Mouse (Mus musculus): ENCODE measurements around the gene Cfap69.

DNA sequence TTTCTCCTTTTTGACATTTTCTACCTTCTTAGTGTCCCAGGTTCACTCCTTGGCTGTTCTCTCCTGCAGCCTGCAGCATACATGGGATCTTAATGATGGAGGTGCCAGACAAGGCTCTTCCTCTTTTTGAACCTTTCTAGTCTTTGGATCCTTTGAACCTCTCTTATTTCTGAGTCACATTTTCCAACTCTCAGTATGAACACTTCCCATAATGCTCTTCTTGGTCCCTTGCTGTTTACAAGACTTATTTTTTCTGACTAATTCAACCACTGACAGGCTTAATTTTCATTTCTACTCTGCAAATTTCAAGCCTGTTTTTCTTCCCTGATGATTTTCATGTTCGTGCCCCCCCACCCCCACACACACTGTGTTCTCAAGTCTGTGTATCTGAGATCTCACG is 25.5 kb downstream of the Cfap69 start:
- TF ChIP-seq CTCF (IDR thresholded peaks at IDR 0.05) (no peak), EP300 (IDR thresholded peaks at IDR 0.05) (no peak)

Measured in lung, postnatal 0 days (tissue).